Mouse (Mus musculus) yolk sac, embryonic 10.5 days (tissue): ENCODE measurements around the gene Cttnbp2nl.

Experiments
- DNase-seq: peaks from one replicate; pipeline ENCODE4 v3.0.0-alpha.2; 2017; ENCODE audit warnings: low spot score

Gene Cttnbp2nl

DNA sequence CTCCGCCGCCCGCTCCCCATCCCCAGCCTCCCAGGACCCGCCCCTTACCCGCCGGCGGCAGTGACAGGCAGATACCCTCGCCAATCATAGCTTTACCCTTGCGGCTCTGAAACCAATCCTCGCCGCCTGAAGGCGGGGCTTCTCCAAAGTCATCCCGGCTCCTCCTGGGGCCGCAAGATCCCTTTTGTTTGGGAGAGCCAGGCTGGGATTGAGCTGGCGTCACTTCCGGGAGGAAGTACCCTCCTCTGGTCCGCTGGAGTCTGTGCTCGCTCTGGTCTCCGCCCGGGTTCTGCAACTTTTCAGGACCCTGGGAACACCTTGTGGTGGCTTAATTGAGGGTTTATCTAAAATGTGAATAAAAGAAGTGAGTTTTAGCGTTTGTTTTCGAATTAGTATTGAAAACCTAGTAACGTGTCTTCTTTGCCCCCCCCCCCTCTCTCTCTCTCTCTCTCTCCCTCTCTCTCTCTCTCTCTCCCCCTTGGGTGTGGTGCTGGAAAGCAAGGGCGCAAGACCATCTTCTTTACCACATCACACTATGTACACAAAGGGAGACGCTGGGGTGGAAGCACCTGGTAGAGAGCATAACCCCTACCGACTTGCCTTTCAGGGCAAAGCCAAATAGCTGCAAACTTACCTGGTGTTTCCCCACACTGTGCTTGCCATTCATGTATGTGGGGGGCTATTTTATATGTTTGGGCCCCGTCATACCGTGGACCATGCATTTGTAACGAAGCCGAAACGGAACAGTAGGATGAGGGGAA lies at the start of gene Cttnbp2nl:
Cttnbp2nl (minus strand) TSS at position 210 of the 761 bp plus-strand sequence.
- peak; percentile 96 for DNase-seq

DNA sequence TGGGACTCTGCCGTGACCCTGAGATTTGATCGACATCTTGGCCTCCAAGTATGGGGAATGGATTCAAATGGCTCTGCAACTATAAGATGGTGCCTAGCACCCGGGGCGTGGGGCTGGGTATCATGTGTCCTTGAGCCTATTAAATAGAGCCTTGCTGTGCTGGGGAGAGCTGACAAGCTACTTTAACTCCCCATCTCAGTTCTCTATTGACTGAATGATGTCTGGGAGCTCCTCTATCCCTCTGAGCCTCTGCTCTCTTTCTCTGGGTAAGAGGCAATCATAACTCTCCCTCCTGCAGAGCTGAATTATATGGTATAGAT lies 47.3 kb upstream of the Cttnbp2nl start:
- no peak for DNase-seq

DNA sequence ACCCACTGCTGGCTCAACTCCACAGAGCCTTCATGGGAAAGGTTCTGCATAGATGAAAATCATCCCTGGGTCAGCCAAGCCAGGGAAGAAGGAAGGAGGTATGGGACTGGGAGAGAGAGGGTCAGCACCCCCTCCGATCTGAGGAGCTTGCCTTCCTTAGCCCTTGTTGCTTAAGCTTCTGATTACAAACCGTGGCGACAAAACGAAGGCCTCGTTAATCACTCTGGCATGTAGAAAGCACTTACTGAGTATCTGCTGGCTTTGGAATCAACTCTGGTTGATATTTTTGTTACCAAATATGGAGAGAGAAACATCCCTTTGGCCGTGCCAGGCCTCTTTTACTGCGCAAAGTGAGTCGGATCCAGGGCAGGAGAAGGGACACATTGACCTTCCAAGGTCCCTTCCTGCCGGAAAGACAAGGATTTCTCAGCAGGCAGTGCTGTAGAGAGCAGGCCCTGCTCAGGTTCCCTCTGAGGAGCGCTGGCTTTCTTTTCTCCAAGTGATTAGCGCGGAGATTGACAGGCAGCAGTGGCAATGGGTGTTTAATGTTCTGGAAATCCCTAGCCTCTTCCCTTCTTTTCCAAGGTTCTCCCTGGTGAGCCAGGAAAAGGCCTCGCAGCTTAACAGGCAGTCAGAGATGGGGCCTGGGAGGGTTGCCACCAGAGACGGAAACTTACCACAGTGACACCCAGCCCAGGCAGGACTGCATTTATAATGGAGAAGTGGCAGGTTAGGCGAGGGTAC lies 46.8 kb upstream of the Cttnbp2nl start:
- DNase-seq = no peak

DNA sequence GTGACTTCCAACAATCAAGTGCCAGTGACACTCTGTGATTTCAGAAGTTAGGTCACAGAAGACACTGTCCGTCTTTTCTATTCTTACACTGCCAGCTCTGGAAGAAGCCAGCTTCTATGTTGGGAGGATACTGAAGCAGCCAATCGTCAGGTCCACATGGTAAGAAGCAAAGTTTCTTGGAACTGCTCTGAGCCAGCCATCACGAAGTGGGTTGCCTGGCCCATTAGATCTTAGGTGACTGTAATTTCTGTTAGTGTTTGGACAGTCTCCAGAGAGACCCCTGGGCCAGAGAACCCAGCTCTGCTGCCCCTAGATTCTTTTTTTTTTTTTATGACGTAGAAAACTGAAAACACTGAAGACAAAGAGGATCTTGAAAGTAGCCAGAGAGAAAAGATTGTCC lies 44.6 kb upstream of the Cttnbp2nl start:
- no peak for DNase-seq

DNA sequence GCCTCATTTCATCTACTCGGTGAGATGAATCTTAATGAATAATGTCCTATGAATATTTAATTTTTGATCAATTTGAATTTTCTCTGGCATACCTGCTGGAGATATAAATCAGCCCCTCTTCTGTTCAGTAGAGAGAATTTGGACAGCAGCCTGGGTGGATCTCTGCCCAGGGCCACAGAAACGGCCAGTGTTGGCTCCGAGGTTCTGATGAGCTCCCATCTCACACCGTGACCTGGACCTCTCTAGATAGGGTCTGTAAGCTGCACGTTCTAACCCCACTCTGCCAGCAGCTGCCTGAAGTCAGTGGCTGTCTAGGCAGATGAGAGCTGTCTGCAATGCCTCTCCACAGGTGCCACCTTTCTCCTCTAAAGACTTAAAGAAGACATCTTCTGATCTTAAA lies 42.1 kb upstream of the Cttnbp2nl start:
- no peak for DNase-seq

DNA sequence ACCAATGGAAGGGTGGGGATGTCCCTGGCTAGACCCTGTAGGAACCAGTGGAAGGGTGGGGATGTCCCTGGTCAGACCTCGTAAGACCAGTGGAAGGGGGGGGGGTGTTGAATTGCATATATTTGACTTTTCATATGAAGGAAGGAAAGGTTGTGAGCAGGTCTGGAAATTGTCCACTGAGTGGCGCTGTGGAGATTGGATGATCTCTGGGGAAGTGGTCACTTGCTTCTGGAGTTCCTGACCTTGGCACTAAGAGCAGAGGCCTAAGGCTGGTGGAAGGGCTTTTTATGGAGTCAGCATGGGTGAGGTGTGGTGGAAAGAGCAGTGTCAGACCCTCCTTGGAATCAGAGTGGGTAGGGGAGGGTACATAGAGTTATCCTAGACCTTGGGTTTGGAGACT lies 41.5 kb upstream of the Cttnbp2nl start:
- DNase-seq = no peak

DNA sequence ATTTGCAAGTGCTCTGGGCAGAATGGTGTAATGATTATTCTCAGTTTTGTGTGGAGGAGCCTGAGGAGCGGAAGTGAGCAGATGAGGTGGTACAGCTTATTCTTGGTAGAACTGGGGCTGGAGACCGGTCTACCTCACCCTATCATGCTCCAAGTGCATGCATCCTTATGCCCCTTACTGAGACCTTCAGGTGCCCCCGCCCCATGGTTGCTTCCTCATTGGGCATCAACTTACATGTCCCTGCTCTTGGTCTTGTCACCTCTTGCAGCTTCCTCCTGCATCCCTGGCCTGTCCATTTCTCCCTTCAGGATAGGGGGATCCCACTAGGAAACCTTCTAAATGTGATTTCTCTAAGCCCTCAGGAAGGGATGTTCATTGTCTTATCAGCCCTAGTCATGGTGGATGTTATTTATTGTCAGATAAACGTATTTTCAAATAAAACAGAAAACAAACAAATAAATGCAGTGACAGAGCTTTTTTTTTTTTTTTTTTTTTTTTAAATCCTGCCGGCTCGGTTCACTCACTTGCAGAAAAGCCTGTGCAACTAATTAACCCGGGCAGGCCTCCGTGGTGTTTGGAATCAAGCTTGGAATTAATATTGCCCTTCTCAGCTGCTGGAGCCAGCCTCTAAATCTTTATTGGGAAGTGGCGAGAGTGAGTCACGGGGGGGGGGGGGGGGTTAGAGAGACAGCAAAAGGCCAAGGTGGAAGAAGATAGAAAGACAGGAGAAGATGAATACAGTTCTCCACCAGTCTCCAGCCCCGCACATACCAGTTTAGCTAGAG lies 40.0 kb upstream of the Cttnbp2nl start:
- DNase-seq = no peak

DNA sequence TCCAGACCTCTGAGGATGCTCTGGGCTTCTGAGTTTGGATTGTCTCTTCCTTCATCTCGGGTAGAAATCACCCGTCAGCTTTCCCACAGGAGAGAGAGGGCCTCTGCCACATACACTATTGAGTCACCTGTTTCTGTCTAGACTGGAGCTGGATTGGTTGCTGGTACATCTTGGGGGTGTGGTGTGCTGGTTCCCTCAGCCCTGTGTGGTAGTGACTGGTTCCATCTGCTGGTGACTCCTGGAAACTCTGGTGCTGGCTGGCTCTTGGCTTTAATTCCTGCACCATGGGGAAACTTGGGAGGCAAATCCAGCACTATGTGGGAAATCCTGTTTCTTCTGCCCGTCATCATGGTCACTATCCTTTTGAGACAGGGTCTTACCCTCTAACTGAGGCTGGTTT lies 38.0 kb upstream of the Cttnbp2nl start:
- peak; percentile 17 for DNase-seq

DNA sequence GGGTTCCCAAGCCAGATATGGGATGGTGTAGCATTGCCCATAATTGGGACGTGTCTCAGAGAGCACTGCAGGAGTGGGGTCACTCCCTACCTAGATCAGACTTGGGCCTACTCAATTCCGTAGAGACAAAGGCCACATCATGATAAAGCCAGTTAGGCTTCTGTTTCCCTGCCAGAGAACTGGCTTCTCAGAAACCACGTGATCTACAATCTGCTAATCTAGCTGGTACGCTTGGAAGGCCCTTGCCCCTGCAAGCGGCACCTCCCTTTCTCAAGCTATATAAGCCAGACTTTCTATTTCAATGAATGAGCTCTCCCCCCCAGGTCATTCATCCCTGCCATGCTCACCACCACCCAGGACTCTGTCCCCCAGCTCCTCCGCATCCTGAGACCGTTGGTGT lies 37.2 kb upstream of the Cttnbp2nl start:
- no peak for DNase-seq

DNA sequence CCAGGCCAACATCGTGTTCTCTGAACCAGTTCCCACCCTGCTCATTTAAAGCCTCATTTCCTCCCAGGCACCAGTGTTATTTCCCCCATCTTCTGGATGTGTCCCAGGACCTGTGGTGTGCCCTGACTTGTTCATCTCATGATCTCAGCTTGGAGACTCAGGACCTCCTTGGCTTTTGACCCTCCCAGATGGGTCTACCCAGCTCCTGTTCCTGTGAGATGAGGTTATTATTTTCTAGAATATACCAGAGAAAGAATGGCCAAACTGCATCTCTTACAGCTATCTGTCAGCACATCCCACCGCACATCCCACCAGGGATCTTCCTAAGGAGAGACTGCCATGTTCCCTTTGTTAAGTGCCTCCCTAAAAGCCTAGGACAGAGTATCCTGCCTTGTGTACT lies 35.7 kb upstream of the Cttnbp2nl start:
- DNase-seq = no peak

DNA sequence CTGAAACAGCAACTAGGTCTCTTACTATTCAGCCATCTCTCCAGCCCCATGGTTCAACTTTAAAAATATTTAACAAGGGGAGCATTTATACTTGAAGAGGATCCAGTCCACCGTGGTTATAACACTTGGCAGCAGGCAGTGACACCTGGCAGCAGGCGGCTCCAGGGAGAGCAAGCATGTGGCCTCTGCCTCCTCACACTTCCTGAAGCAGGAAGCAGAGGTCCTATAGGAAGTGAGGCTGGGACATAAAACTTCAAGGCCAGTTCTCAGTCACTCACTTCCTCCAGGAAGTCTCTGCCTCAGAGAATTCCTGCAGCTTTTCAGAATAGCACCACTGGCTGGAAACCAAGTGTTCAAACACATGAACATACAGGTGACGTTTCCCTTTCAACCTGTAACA lies 34.4 kb upstream of the Cttnbp2nl start:
- DNase-seq = no peak

DNA sequence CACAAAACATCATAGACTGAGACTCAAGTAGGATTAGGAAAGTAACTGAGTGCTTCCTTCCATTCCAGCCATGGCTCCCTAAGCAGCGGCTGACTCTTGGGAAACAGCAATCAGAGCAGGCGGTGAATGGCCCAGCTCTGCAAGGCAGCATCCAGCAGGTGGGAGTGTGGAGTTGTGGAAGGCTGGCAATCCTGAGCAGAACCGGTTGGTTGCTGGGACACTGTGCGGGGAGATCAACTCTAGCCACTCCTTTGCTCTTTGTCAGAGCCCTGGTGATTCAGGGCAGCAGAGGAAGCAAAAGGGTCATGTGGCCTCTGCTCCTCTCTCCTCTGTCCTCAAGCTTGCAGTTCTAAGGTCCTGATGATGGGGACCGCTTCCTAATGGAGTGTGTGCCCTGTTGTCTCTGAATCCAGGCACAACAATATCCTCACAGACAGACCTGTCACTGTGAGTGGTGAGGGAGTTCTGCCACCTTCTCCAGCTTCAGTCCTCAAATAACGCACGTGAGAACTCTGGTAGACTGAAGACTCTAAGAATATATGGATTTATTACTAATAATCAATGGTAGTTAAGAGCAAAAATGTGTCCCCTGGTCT lies 25.4 kb upstream of the Cttnbp2nl start:
- DNase-seq = peak; percentile 64

DNA sequence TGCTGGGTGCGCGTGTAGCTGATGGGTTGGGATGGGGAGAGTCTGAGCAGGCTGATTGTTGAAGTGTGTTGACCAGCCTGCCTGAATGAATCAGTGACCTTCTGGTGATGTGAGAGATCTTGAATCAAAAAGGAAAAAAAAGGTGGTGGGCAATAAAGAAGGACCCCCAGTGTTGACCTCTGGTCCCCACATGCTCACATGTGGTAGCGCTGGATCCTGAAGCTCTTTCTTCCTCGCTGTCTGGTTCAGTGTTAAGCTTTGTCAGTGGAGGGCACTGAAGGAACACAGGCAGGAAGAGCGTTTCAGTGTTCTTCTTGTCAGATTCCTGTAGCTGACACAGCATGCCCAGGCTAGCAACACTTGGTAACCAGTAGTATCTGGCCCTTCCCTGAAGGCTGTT lies 22.9 kb upstream of the Cttnbp2nl start:
- no peak for DNase-seq

DNA sequence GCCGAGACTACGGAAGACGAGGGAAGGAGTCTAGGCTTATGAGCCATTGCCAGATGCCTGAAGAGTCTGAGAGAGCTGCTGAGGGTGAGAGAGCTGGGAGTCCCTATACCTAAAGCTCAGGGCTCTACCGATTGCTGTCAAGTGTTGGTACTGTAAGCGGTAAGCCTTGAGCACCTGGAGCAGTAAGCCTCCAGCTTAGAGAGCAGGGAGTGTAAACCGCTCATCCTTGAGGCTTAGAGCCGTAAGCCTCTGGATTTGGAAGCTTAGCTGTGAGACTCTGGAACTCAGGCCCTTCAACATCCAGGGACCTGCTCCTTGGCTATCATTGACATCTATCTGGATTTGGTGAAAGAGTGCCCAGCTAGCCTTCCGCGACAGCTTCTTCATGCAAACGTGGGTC lies 19.6 kb upstream of the Cttnbp2nl start:
- DNase-seq = no peak

DNA sequence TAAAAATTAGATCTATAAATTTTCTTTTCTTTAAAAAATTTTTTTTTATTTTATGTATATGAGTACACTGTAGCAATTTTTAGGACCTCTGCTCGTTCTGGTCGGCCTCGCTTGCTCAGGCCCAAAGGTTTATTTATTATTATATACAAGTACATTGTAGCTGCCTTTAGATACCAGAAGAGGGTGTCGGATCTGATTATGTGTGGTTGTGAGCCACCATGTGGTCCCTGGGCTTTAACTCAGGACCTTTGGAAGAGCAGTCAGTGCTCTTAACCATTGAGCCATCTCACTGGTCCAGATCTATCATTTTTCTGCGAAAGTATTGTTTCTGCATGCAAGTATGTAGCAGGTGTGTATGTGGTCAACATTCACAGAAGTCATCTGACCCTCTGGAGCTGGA lies 18.3 kb upstream of the Cttnbp2nl start:
- DNase-seq = no peak

DNA sequence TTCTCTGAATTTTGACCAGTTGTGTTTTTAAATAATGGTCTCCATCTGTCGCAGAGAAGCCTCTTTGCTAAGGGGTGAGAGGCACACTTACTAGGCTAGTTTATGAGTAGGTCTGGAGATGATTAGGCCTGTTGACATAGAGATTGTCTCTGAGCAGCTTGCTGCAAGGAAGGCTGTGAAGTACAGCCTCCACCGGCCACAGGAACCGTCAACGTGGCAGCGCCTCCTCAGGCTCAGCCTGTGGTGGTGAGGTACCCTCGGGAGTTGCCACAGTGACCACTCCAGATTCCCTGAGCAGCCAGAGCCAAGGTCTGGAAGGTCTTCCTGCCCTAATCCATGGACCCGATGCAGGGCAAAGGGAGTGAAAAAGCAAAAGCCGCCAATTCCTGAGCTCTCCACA lies 17.6 kb upstream of the Cttnbp2nl start:
- no peak for DNase-seq

DNA sequence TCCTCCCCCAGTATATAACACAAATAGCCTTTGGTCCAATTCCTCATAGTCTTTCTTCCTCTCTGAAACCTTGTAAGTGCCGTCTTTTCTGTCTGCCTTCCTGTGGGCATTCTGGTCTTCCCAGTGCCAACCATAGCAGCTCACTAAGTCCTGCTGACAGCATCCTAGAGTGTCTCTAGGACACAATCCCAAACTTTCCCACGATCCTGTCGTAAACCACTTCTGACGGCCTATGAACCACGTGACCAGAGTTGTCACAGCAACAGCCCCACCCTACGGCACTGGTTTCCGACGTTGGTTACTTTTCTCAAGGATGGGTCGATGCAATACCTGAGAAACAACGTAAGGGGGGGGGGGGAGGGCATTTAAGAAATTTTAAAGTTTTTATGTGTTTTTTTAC lies 13.6 kb upstream of the Cttnbp2nl start, which contains the start of gene 4930564D02Rik:
4930564D02Rik (plus strand) TSS at position 301 of the 400 bp plus-strand sequence.
- DNase-seq = no peak

DNA sequence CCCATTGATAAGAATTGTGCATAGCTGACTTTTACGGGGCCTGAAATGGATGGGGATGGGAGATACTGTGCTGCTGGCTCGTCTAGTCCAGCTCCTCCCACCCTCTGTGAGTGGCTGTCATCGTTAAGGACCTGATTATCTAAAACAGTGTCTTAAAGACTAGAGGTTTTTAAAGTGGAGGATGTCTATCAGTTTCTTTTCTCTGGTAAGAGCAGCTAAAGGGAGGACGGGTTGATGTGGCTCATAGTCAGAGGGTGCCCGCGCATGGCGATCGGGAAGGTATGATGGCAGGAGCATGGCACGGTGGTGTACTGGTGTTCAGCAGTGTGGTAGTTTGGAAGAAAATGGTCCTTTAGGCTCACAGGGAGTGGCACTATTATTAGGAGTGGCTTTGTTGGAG lies 9.7 kb upstream of the Cttnbp2nl start:
- DNase-seq = no peak

DNA sequence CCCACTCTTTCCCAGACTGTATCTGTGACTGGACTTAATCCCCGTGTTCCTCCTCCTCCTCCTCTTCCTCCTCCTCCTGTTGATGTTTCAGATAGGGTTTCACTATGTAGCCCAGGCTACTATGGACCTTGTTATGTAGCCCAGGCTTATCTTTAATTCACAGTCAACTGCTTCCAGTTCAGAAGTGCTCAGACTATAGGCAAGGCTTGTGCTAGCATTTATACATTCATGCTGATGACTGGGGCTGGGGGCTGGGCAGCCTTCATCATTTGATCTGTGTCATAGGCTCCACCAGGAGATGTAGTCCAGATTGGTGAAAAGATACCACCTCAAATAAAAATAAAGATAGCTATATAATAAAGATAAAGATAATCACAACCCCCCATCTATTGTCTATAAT lies 9.0 kb upstream of the Cttnbp2nl start:
- DNase-seq = no peak

DNA sequence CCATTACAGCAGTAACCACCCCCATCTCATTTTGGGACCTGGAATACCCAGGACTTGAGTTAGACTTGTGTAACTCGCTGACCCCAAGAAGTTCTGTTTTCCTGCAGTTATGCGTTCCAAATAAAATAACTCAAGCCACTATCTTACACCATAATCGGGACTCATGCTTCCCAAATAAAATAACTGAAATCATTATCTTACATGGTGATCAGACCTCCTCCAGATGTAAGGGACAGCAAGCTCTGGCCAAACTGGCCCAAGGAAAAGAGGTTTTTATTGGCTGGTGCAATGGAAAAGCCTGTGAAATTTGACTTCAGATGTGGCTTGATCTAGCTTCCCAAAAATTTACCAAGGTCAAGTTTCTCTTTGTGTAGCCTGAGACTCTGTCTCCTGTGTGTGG lies 8.6 kb upstream of the Cttnbp2nl start:
- no peak for DNase-seq

DNA sequence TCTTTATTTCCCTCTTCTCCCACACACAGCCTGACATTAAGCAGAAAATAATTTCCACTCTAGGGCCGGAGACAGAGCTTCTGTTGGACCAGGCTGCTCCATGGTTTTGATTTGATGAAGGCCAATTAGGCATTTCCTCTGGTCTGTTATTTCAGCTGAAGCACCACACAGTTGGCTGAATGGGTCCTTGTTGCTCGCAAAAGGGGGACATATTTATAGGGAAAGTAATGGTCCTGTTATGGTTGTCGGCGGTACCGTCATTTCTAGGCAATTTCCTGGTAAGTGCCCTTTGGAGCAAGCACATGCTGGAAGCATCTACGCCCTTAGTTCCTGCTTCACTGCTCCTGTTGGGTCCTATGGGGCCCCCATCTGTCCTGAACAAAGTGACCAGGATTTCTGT lies 8.0 kb upstream of the Cttnbp2nl start:
- no peak for DNase-seq

DNA sequence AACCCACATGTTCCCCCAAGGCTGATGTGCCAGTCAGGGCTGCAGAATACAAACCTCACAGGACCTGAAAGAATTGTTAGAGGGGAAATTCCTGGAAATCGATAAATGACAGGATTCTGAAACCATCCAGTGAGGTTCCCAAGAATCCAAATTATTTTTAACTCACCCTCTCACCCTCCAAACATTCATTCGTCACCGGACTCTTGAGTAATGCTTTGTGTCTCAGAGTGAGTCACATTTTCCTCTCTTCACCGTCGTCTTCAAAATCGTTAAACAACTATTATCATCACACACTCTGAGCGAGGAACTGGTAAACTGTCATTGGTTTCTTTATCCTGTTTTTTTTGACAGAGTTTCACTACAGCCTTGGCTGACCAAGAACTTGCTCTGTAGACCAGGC lies 7.0 kb upstream of the Cttnbp2nl start:
- DNase-seq = no peak
